Mouse (Mus musculus) myocyte (in vitro differentiated cells): ENCODE data around the gene Gm21738.
"Not testable (repeated sequence)": the region's sequence is repeated elsewhere in the genome, so short reads cannot be mapped to it uniquely, and the experiment has no call there.

Source experiments
- CEBPB ChIP-seq: IDR thresholded peaks from 2 replicates; pipeline ENCODE4 v1.6.1; 2011; ENCODE audit warnings: mild to moderate bottlenecking, moderate library complexity; ENCODE audit not compliant: poor library complexity, insufficient read depth, severe bottlenecking
- E2F4 ChIP-seq: IDR thresholded peaks from one replicate; pipeline ENCODE4 v1.6.1; 2011; ENCODE audit warnings: mild to moderate bottlenecking, control low read depth, moderate library complexity; ENCODE audit not compliant: insufficient read depth
- MAX ChIP-seq: IDR thresholded peaks from one replicate; pipeline ENCODE4 v1.6.1; 2011; ENCODE audit warnings: low read depth, mild to moderate bottlenecking, control low read depth
- MYOD1 ChIP-seq, 3 experiments: IDR thresholded peaks; one replicate each; pipeline ENCODE4 v1.6.1; 2011; ENCODE audit warnings: control low read depth in 2 of 3, low read depth in 2 of 3, mild to moderate bottlenecking in 2 of 3, moderate library complexity in 1 of 3; ENCODE audit not compliant: insufficient read length in 2 of 3, control insufficient read depth in 1 of 3
- MYOG ChIP-seq, 3 experiments: IDR thresholded peaks; one replicate each; pipeline ENCODE4 v1.6.1; 2011; ENCODE audit warnings: control low read depth in 2 of 3, low read depth in 2 of 3, mild to moderate bottlenecking in 2 of 3; ENCODE audit not compliant: insufficient read length in 2 of 3, control insufficient read depth in 1 of 3, insufficient read depth in 1 of 3
- POLR2A ChIP-seq: IDR thresholded peaks from one replicate; pipeline ENCODE4 v1.6.1; 2011; ENCODE audit warnings: low read depth, mild to moderate bottlenecking, control low read depth, moderate library complexity; ENCODE audit not compliant: insufficient read length
- POLR2AphosphoS2 ChIP-seq: IDR thresholded peaks from one replicate; pipeline ENCODE4 v1.6.1; 2011; ENCODE audit warnings: low read depth, control low read depth; ENCODE audit not compliant: insufficient read length
- REST ChIP-seq: IDR thresholded peaks from one replicate; pipeline ENCODE4 v1.6.1; 2011; ENCODE audit warnings: mild to moderate bottlenecking, control low read depth, moderate library complexity; ENCODE audit not compliant: insufficient read depth, insufficient read length
- SRF ChIP-seq: IDR thresholded peaks from one replicate; pipeline ENCODE4 v1.6.1; 2011; ENCODE audit warnings: low read depth; ENCODE audit not compliant: control insufficient read depth, insufficient read length
- TCF12 ChIP-seq: IDR thresholded peaks from one replicate; pipeline ENCODE4 v1.6.1; 2011; ENCODE audit warnings: mild to moderate bottlenecking, control low read depth; ENCODE audit not compliant: poor library complexity, insufficient read depth, severe bottlenecking
- TCF3 ChIP-seq: IDR thresholded peaks from one replicate; pipeline ENCODE4 v1.6.1; 2011; ENCODE audit warnings: low read depth, control low read depth; ENCODE audit not compliant: insufficient read length
- USF1 ChIP-seq: IDR thresholded peaks from one replicate; pipeline ENCODE4 v1.6.1; 2011; ENCODE audit warnings: low read depth, mild to moderate bottlenecking, control low read depth, moderate library complexity

GRCm38 (mm10) chr14:19383741-19384140 is 35.0 kb downstream of the Gm21738 start:
- not testable (repeated sequence) for TF ChIP-seq TCF12; SRF; USF1; POLR2A; REST; MYOD1 (IDR thresholded peaks at IDR 0.05; ENCODE audit: control insufficient read depth in 1 of 3, insufficient read length in 2 of 3, low read depth in 2 of 3); MYOG (IDR thresholded peaks at IDR 0.05; ENCODE audit: control insufficient read depth in 1 of 3, insufficient read depth in 1 of 3, insufficient read length in 2 of 3, low read depth in 2 of 3); POLR2AphosphoS2; TCF3; CEBPB; E2F4; MAX
